Mouse (Mus musculus) erythroblast, adult 5-6 weeks (primary cell): ENCODE data around the gene Ccdc43. TPM values are rescaled to one million over a fixed set of nuclear protein-coding genes. Genes with fewer than 3 reads are reported as not detected.
A peak's percentile ranks its signal among the peaks of the same experiment; 100 is the strongest.

Experiments used
- ATAC-seq: replicated peaks from 2 replicates; pipeline ENCODE4 v1.8.0; 2016; ENCODE audit warnings: moderate number of reproducible peaks, mild to moderate bottlenecking, moderate TSS enrichment, inconsistent platforms; ENCODE audit not compliant: poor library complexity, low FRiP score, severe bottlenecking
- total RNA-seq, 2 experiments: library from RNA; stranded (forward) in 1 of 2; stranded (reverse) in 1 of 2; fragments of 150-400 nt in 1 of 2; fragments of 200-764, 138-1000 nt in 1 of 2; gene quantifications; 2 replicates each; pipeline versions ENCODE4 v1.2.3 to v1.2.4; 2015 to 2017; ENCODE audit warnings: low replicate concordance in 2 of 2

Ccdc43 gene
- total RNA-seq, 2 experiments from 2014 or later = 2.9 to 8.1 TPM

- peak; percentile 76 for ATAC-seq
These were observed 7.4 kb downstream of the Ccdc43 start for GRCm38 (mm10) chr11:102690162-102690561.

- ATAC-seq = no peak
These were observed 31.7 kb downstream of the Ccdc43 start for GRCm38 (mm10) chr11:102665637-102666435.

GRCm38 (mm10) chr11:102665151-102665550, 32.4 kb downstream of the Ccdc43 start:
- no peak for ATAC-seq

GRCm38 (mm10) chr11:102663416-102663815, 34.2 kb downstream of the Ccdc43 start, which contains the start of gene Meioc:
Gene Meioc, plus strand, starts transcription at chr11:102663716.
- no peak for ATAC-seq

- ATAC-seq = no peak
These were observed 40.7 kb downstream of the Ccdc43 start for GRCm38 (mm10) chr11:102656931-102657330.

- no peak for ATAC-seq
These were observed 41.2 kb downstream of the Ccdc43 start for GRCm38 (mm10) chr11:102656326-102656926.

GRCm38 (mm10) chr11:102655888-102656287, 41.7 kb downstream of the Ccdc43 start:
- ATAC-seq = no peak

- no peak for ATAC-seq
These were observed 44.7 kb downstream of the Ccdc43 start for GRCm38 (mm10) chr11:102652844-102653243.

- ATAC-seq = peak; percentile 53; the same call in 1 of the 2 replicates
These were observed 46.2 kb downstream of the Ccdc43 start for GRCm38 (mm10) chr11:102651381-102651780.

- ATAC-seq = no peak
These were observed 49.7 kb downstream of the Ccdc43 start for GRCm38 (mm10) chr11:102647885-102648284.

- ATAC-seq = no peak
These were observed 51.4 kb downstream of the Ccdc43 start for GRCm38 (mm10) chr11:102646226-102646625.

GRCm38 (mm10) chr11:102643891-102644382, 53.6 kb downstream of the Ccdc43 start:
- ATAC-seq = no peak

- no peak for ATAC-seq
These were observed 60.7 kb downstream of the Ccdc43 start for GRCm38 (mm10) chr11:102636887-102637286.

Other genes starting within 250 kb of the Ccdc43 start
- gene Itga2b, start 227.7 kb downstream of the Ccdc43 start, total RNA-seq (2015; ENCODE audit: low replicate concordance) = 23.6 and 57.1 TPM in 2 replicates
- gene Itga2b, start 227.7 kb downstream of the Ccdc43 start, total RNA-seq (2017; ENCODE audit: low replicate concordance) = 73.1 and 99.5 TPM in 2 replicates
- gene Gpatch8, start 141.4 kb downstream of the Ccdc43 start, total RNA-seq (2015; ENCODE audit: low replicate concordance) = 28.6 and 32.3 TPM in 2 replicates
- gene Gpatch8, start 141.4 kb downstream of the Ccdc43 start, total RNA-seq (2017; ENCODE audit: low replicate concordance) = 59.6 and 66.8 TPM in 2 replicates
- not detected in 2 replicates for gene Gm11627, start 118.3 kb downstream of the Ccdc43 start, total RNA-seq (2015; ENCODE audit: low replicate concordance)
- gene Gm11627, start 118.3 kb downstream of the Ccdc43 start, total RNA-seq (2017; ENCODE audit: low replicate concordance) = not detected in 2 replicates
- gene Fzd2, start 93.4 kb downstream of the Ccdc43 start, total RNA-seq (2015; ENCODE audit: low replicate concordance) = not detected in 2 replicates
- not detected in 2 replicates for gene Fzd2, start 93.4 kb downstream of the Ccdc43 start, total RNA-seq (2017; ENCODE audit: low replicate concordance)
- not detected in 2 replicates for gene Meioc, start 34.1 kb downstream of the Ccdc43 start, total RNA-seq (2015; ENCODE audit: low replicate concordance)
- not detected in 2 replicates for gene Meioc, start 34.1 kb downstream of the Ccdc43 start, total RNA-seq (2017; ENCODE audit: low replicate concordance)
- not detected in 2 replicates for gene Adam11, start 63.7 kb upstream of the Ccdc43 start, total RNA-seq (2015; ENCODE audit: low replicate concordance)
- not detected in 2 replicates for gene Adam11, start 63.7 kb upstream of the Ccdc43 start, total RNA-seq (2017; ENCODE audit: low replicate concordance)
- not detected in 2 replicates for gene Gjc1, start 121.9 kb upstream of the Ccdc43 start, total RNA-seq (2015; ENCODE audit: low replicate concordance)
- 0.09 TPM in 1 of 2 replicates, not detected in the other for gene Gjc1, start 121.9 kb upstream of the Ccdc43 start, total RNA-seq (2017; ENCODE audit: low replicate concordance)
- not detected in 2 replicates for gene Higd1b, start 138.1 kb upstream of the Ccdc43 start, total RNA-seq (2015; ENCODE audit: low replicate concordance)
- gene Higd1b, start 138.1 kb upstream of the Ccdc43 start, total RNA-seq (2017; ENCODE audit: low replicate concordance) = not detected in 2 replicates
- gene Eftud2, start 183.2 kb upstream of the Ccdc43 start, total RNA-seq (2015; ENCODE audit: low replicate concordance) = 49.8 and 53.9 TPM in 2 replicates
- gene Eftud2, start 183.2 kb upstream of the Ccdc43 start, total RNA-seq (2017; ENCODE audit: low replicate concordance) = 45.0 and 54.5 TPM in 2 replicates
- gene Ccdc103, start 183.4 kb upstream of the Ccdc43 start, total RNA-seq (2015; ENCODE audit: low replicate concordance) = not detected in 2 replicates
- gene Ccdc103, start 183.4 kb upstream of the Ccdc43 start, total RNA-seq (2017; ENCODE audit: low replicate concordance) = not detected in 2 replicates
- gene Fam187a, start 187.4 kb upstream of the Ccdc43 start, total RNA-seq (2015; ENCODE audit: low replicate concordance) = not detected in 2 replicates
- not detected in 2 replicates for gene Fam187a, start 187.4 kb upstream of the Ccdc43 start, total RNA-seq (2017; ENCODE audit: low replicate concordance)
- 26.9 and 33.2 TPM in 2 replicates for gene Gfap, start 203.1 kb upstream of the Ccdc43 start, total RNA-seq (2015; ENCODE audit: low replicate concordance)
- gene Gfap, start 203.1 kb upstream of the Ccdc43 start, total RNA-seq (2017; ENCODE audit: low replicate concordance) = 46.3 and 50.4 TPM in 2 replicates
- 10.4 and 10.7 TPM in 2 replicates for gene Kif18b, start 227.3 kb upstream of the Ccdc43 start, total RNA-seq (2015; ENCODE audit: low replicate concordance)
- gene Kif18b, start 227.3 kb upstream of the Ccdc43 start, total RNA-seq (2017; ENCODE audit: low replicate concordance) = 18.1 TPM in 2 replicates
- gene C1ql1, start 248.9 kb upstream of the Ccdc43 start, total RNA-seq (2015; ENCODE audit: low replicate concordance) = not detected in 2 replicates
- not detected in 2 replicates for gene C1ql1, start 248.9 kb upstream of the Ccdc43 start, total RNA-seq (2017; ENCODE audit: low replicate concordance)